Comparison of ENCODE assay signal across 8 mouse cellular contexts in the genomic region with DNA sequence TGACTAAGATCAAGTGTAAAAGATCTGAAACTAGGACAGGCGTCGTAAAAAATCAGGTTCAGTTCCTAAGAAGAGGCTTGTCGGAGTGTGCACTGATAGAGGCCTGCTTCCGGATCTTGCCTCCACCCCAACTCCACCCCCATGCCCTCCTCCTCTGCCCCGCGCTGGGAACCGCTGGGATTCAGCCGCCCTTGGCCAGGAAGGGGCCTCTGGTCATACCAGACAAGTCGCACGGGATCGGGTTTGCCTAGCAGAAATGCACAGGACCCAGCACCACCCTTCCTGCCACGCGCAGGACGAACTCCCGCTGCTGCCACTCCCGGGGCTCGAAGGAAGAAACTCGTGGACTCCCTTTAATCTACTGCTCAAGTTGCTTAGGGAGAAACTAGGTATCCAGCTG. TPM values are rescaled to one million over a fixed set of nuclear protein-coding genes. Genes with fewer than 3 reads are reported as not detected.
A peak's percentile ranks its signal among the peaks of the same experiment; 100 is the strongest.
DNase-seq lines count a peak whose midpoint lies in the region; ATAC-seq and TF ChIP-seq lines count a peak whose summit lies in the region.

No protein-coding gene starts in this region.

- peak overlapping the region; percentile 31; the same call in 1 of the 2 replicates for H3K4me3 ChIP-seq in heart, embryonic 15.5 days
- peak overlapping the region; percentile 15; the same call in 1 of the 2 replicates for H3K4me3 ChIP-seq in midbrain, embryonic 13.5 days (replicated peaks)
- H3K4me3 ChIP-seq in cerebellum, adult 2 months (replicated peaks; ENCODE audit: insufficient read depth, low read depth, low read length) = no peak overlapping the region

- H3K27ac ChIP-seq in heart, embryonic 15.5 days = 0 out of 2 replicates have a peak overlapping the region, but pooled peaks have one; percentile 25
- no peak overlapping the region for H3K27ac ChIP-seq in midbrain, embryonic 13.5 days
- H3K27ac ChIP-seq in cerebellum, adult 2 months (ENCODE audit: insufficient read depth, low read length) = no peak overlapping the region

- no peak for TF ChIP-seq POLR2A in cerebellum, adult 2 months (IDR thresholded peaks at IDR 0.05; ENCODE audit: borderline replicate concordance, insufficient read depth, low read length)

- 18% methylated on average over 18 of the region's 18 CpGs for WGBS in heart, embryonic 15.5 days
- WGBS in midbrain, embryonic 13.5 days = 36% methylated on average over 18 of the region's 18 CpGs
- WGBS in cerebellum, adult 2 months = 43% methylated on average over 18 of the region's 18 CpGs

- DNase-seq in lung, adult 18-20 months = peak; percentile 11 to 17
- no peak for DNase-seq in lung, postnatal 36 days
- peak; percentile 50 for DNase-seq in kidney, postnatal 14 days
- no peak for DNase-seq in spleen, adult 12 weeks (ENCODE audit: low spot score)
- DNase-seq in cerebellum, adult 2 months = no peak
- no peak for DNase-seq in thymus, postnatal 0 days (ENCODE audit: low spot score)

- H3K27me3 ChIP-seq in heart, embryonic 15.5 days = no peaks in the 10 kb centered on the region
- no peaks in the 10 kb centered on the region for H3K27me3 ChIP-seq in midbrain, embryonic 13.5 days
- H3K27me3 ChIP-seq in cerebellum, adult 2 months (ENCODE audit: control insufficient read depth, insufficient read depth, low read length) = no peaks in the 10 kb centered on the region

- no peak for TF ChIP-seq CTCF in cerebellum, adult 2 months (IDR thresholded peaks at IDR 0.05; ENCODE audit: borderline replicate concordance, insufficient read depth, low read depth, low read length)

- H3K4me1 ChIP-seq in heart, embryonic 15.5 days (replicated peaks) = peaks cover 21% of the 10 kb centered on the region
- H3K4me1 ChIP-seq in midbrain, embryonic 13.5 days (replicated peaks) = peaks cover 28% of the 10 kb centered on the region
- H3K4me1 ChIP-seq in cerebellum, adult 2 months (ENCODE audit: control insufficient read depth, insufficient read depth, low read length) = no peaks in the 10 kb centered on the region; the same call in 1 of the 2 replicates

- H3K36me3 ChIP-seq in heart, embryonic 15.5 days = no peaks in the 10 kb centered on the region
- no peaks in the 10 kb centered on the region for H3K36me3 ChIP-seq in midbrain, embryonic 13.5 days

- H3K9ac ChIP-seq in heart, embryonic 15.5 days = peak overlapping the region; percentile 30; the same call in 1 of the 2 replicates
- H3K9ac ChIP-seq in midbrain, embryonic 13.5 days (replicated peaks) = no peak overlapping the region; the same call in 1 of the 2 replicates

- peak overlapping the region; percentile 58 for H3K4me2 ChIP-seq in heart, embryonic 15.5 days
- H3K4me2 ChIP-seq in midbrain, embryonic 13.5 days (replicated peaks) = peak overlapping the region; percentile 37

- no peaks in the 10 kb centered on the region for H3K9me3 ChIP-seq in heart, embryonic 15.5 days (replicated peaks)
- H3K9me3 ChIP-seq in midbrain, embryonic 13.5 days = no peaks in the 10 kb centered on the region

- no peak for ATAC-seq in heart, embryonic 15.5 days (replicated peaks; ENCODE audit: insufficient number of reproducible peaks, insufficient read depth, low FRiP score, low read depth)
- ATAC-seq in midbrain, embryonic 13.5 days = no peak

RNA-seq across cellular contexts. Expression of a gene that starts 2.9 kb away (rescaled TPM):
- polyA plus RNA-seq in heart, embryonic 15.5 days (2015; fragmentation: Nextera tagmentation; extraction: Ambion mirVana) = 19.9 TPM in 2 replicates
- polyA plus RNA-seq in midbrain, embryonic 13.5 days (2015; fragmentation: Nextera tagmentation; extraction: Ambion mirVana) = 8.5 and 10.6 TPM in 2 replicates
- 5.9 and 6.7 TPM in 2 replicates for polyA plus RNA-seq in cerebellum, adult 2 months (2012; rRNA removed)
- 2.2 and 3.1 TPM in 2 replicates for polyA plus RNA-seq in thymus, postnatal 0 days (2015; fragmentation: Nextera tagmentation; extraction: Ambion mirVana)

RNA-seq across cellular contexts. Expression of a gene that starts 3.0 kb away (rescaled TPM):
- 65.8 and 73.2 TPM in 2 replicates for polyA plus RNA-seq in heart, embryonic 15.5 days (2015; fragmentation: Nextera tagmentation; extraction: Ambion mirVana)
- polyA plus RNA-seq in midbrain, embryonic 13.5 days (2015; fragmentation: Nextera tagmentation; extraction: Ambion mirVana) = 129 and 136 TPM in 2 replicates
- polyA plus RNA-seq in cerebellum, adult 2 months (2012; rRNA removed) = 93.2 and 98.3 TPM in 2 replicates
- polyA plus RNA-seq in thymus, postnatal 0 days (2015; fragmentation: Nextera tagmentation; extraction: Ambion mirVana) = 29.9 and 39.3 TPM in 2 replicates

RNA-seq across cellular contexts. Expression of a gene that starts 11.4 kb away (rescaled TPM):
- polyA plus RNA-seq in heart, embryonic 15.5 days (2015; fragmentation: Nextera tagmentation; extraction: Ambion mirVana) = 0.48 and 0.60 TPM in 2 replicates
- polyA plus RNA-seq in midbrain, embryonic 13.5 days (2015; fragmentation: Nextera tagmentation; extraction: Ambion mirVana) = 2.5 and 2.6 TPM in 2 replicates
- 9.7 and 10.0 TPM in 2 replicates for polyA plus RNA-seq in cerebellum, adult 2 months (2012; rRNA removed)
- 0.04 and 0.08 TPM in 2 replicates for polyA plus RNA-seq in thymus, postnatal 0 days (2015; fragmentation: Nextera tagmentation; extraction: Ambion mirVana)

Comparison
In these comparisons a context has a peak if more than half of its experiments do, and no peak if none do; other contexts are left out.
1. DNase-seq: peak in lung, adult 18-20 months (2 of 2) and kidney, postnatal 14 days (single experiment); none in lung, postnatal 36 days (single experiment), spleen, adult 12 weeks (single experiment), cerebellum, adult 2 months (0 of 2) and thymus, postnatal 0 days (single experiment).